ENCODE assay signal across 10 mouse cellular contexts in genomic region chr1:132208154-132208553, GRCm38 (mm10). TPM values are rescaled to one million over a fixed set of nuclear protein-coding genes. Genes with fewer than 3 reads are reported as not detected.
DNase-seq lines count a peak whose midpoint lies in the region; ATAC-seq lines count a peak whose summit lies in the region.
"Had no signal": no experiment of that assay in that cellular context is flagged by ENCODE, and none has a peak within 500 bp of the region (broad histone marks: within the 10 kb centered on the region; RNA-seq: fewer than 3 reads in every experiment).

No protein-coding gene starts in this region.

- H3K36me3 ChIP-seq in hindbrain, embryonic 12.5 days = no peaks in the 10 kb centered on the region
- no peaks in the 10 kb centered on the region for H3K36me3 ChIP-seq in midbrain, embryonic 16.5 days (ENCODE audit: control insufficient read depth, insufficient read depth, low read length)
- H3K36me3 ChIP-seq: limb, embryonic 13.5 days had no signal

- H3K4me3 ChIP-seq in hindbrain, embryonic 12.5 days = no peak overlapping the region
- H3K4me3 ChIP-seq in midbrain, embryonic 16.5 days (ENCODE audit: low read depth, low read length) = no peak overlapping the region
- H3K4me3 ChIP-seq: limb, embryonic 13.5 days had no signal

- no peaks in the 10 kb centered on the region for H3K9me3 ChIP-seq in hindbrain, embryonic 12.5 days (replicated peaks)
- no peaks in the 10 kb centered on the region for H3K9me3 ChIP-seq in midbrain, embryonic 16.5 days (replicated peaks; ENCODE audit: control insufficient read depth, low read length, poor library complexity, severe bottlenecking)
- H3K9me3 ChIP-seq: limb, embryonic 13.5 days had no signal

- WGBS in hindbrain, embryonic 12.5 days = 12% methylated on average over 4 of the region's 4 CpGs
- WGBS in midbrain, embryonic 16.5 days = 8% methylated on average over 4 of the region's 4 CpGs

- H3K4me1 ChIP-seq in hindbrain, embryonic 12.5 days = peaks cover 68% of the 10 kb centered on the region
- peaks cover 71% of the 10 kb centered on the region for H3K4me1 ChIP-seq in midbrain, embryonic 16.5 days (ENCODE audit: control insufficient read depth, insufficient read depth, low read length)

- DNase-seq in frontal cortex, postnatal 14 days (ENCODE audit: low spot score in 2 of 2) = no peak
- DNase-seq in cerebellum, adult 18-20 months = peak; percentile 61 to 71
- no peak for DNase-seq in urinary bladder, postnatal 25 days (ENCODE audit: low spot score)
- DNase-seq in liver = no peak
- DNase-seq in spleen, postnatal 10 days (ENCODE audit: low spot score in 2 of 2) = no peak
- DNase-seq: adrenal gland, adult 8-10 months had no signal

- peak overlapping the region; percentile 40; the same call in 1 of the 2 replicates for H3K27ac ChIP-seq in hindbrain, embryonic 12.5 days
- H3K27ac ChIP-seq in midbrain, embryonic 16.5 days (ENCODE audit: low read length) = peak overlapping the region; percentile 71
- H3K27ac ChIP-seq: limb, embryonic 13.5 days had no signal

- no peak overlapping the region for H3K4me2 ChIP-seq in hindbrain, embryonic 12.5 days (replicated peaks)
- H3K4me2 ChIP-seq in midbrain, embryonic 16.5 days (ENCODE audit: low read length) = peak overlapping the region; percentile 4; the same call in 1 of the 2 replicates
- H3K4me2 ChIP-seq: limb, embryonic 13.5 days had no signal

- H3K27me3 ChIP-seq in hindbrain, embryonic 12.5 days = no peaks in the 10 kb centered on the region; the same call in none of the 2 replicates
- H3K27me3 ChIP-seq in midbrain, embryonic 16.5 days (ENCODE audit: control insufficient read depth, insufficient read depth, low read depth, low read length) = no peaks in the 10 kb centered on the region

- ATAC-seq in frontal cortex, adult (ENCODE audit: low TSS enrichment) = peak; percentile 64
- ATAC-seq in hindbrain, embryonic 12.5 days (ENCODE audit: low FRiP score) = no peak
- ATAC-seq in midbrain, embryonic 16.5 days = peak; percentile 51

- no peak overlapping the region for H3K9ac ChIP-seq in hindbrain, embryonic 12.5 days
- no peak overlapping the region for H3K9ac ChIP-seq in midbrain, embryonic 16.5 days (ENCODE audit: low read depth, low read length)
- H3K9ac ChIP-seq: limb, embryonic 13.5 days had no signal

RNA-seq across cellular contexts. Expression of gene AC124108.1, which starts 16.9 kb away (rescaled TPM):
- 3.6 and 4.1 TPM in 2 replicates for polyA plus RNA-seq in hindbrain, embryonic 12.5 days (2016; fragmentation: Nextera tagmentation; extraction: Ambion mirVana)
- polyA plus RNA-seq in midbrain, embryonic 16.5 days (2015; fragmentation: Nextera tagmentation; extraction: Ambion mirVana) = 2.8 and 4.0 TPM in 2 replicates

RNA-seq across cellular contexts. Expression of gene Lemd1, which starts 16.9 kb away (rescaled TPM):
- polyA plus RNA-seq in hindbrain, embryonic 12.5 days (2016; fragmentation: Nextera tagmentation; extraction: Ambion mirVana) = 10.8 and 12.7 TPM in 2 replicates
- 16.2 and 18.0 TPM in 2 replicates for polyA plus RNA-seq in midbrain, embryonic 16.5 days (2015; fragmentation: Nextera tagmentation; extraction: Ambion mirVana)

RNA-seq across cellular contexts. Expression of gene Gm10188, which starts 21.4 kb away (rescaled TPM):
- polyA plus RNA-seq in hindbrain, embryonic 12.5 days (2016; fragmentation: Nextera tagmentation; extraction: Ambion mirVana) = 0.49 TPM in 1 of 2 replicates, not detected in the other
- polyA plus RNA-seq in midbrain, embryonic 16.5 days (2015; fragmentation: Nextera tagmentation; extraction: Ambion mirVana) = 0.28 and 0.63 TPM in 2 replicates
- polyA plus RNA-seq: limb, embryonic 13.5 days had no signal

Comparison
In these comparisons a context has a peak if more than half of its experiments do, and no peak if none do; other contexts are left out.
1. DNase-seq: peak in cerebellum, adult 18-20 months (2 of 2); none in frontal cortex, postnatal 14 days (0 of 2), urinary bladder, postnatal 25 days (single experiment), liver (single experiment) and spleen, postnatal 10 days (0 of 2).